Mouse (Mus musculus) G1E (cell line): ENCODE measurements around the gene Gm17428. TPM values are rescaled to one million over a fixed set of nuclear protein-coding genes. Genes with fewer than 3 reads are reported as not detected.

Experiments used
- ATAC-seq: 2 replicates; pipeline ENCODE4 v1.8.0; 2016; ENCODE audit warnings: mild to moderate bottlenecking; ENCODE audit not compliant: insufficient number of reproducible peaks, poor library complexity, low FRiP score, severe bottlenecking; ENCODE audit errors: extremely low read depth
- DNase-seq: peaks from one replicate; pipeline ENCODE4 v3.0.0; 2012; ENCODE audit warnings: low spot score
- H3K27me3 ChIP-seq: 2 replicates; pipeline ENCODE4 v1.6.1; 2012; ENCODE audit warnings: mild to moderate bottlenecking, low read length, inconsistent platforms; ENCODE audit not compliant: insufficient read depth
- H3K36me3 ChIP-seq: replicated peaks from 2 replicates; pipeline ENCODE3; 2012; ENCODE audit warnings: mild to moderate bottlenecking, inconsistent platforms
- H3K4me1 ChIP-seq: 2 replicates; pipeline ENCODE4 v1.6.1; 2012; ENCODE audit warnings: low read depth, low read length, inconsistent platforms, mixed read lengths; ENCODE audit not compliant: insufficient read depth
- H3K4me3 ChIP-seq: 2 replicates; pipeline ENCODE4 v1.5.1; 2012; ENCODE audit warnings: low read depth, mild to moderate bottlenecking, inconsistent platforms, low read length, moderate library complexity, mixed read lengths
- H3K9me3 ChIP-seq: replicated peaks from 2 replicates; pipeline ENCODE4 v1.6.1; 2012; ENCODE audit warnings: inconsistent platforms
- CTCF ChIP-seq: IDR thresholded peaks from 2 replicates; pipeline ENCODE4 v1.5.1; 2012; ENCODE audit warnings: low read depth, low read length, inconsistent platforms, mixed read lengths
- GATA1 ChIP-seq: IDR thresholded peaks from 2 replicates; pipeline ENCODE4 v1.6.1; 2012; ENCODE audit warnings: borderline replicate concordance, low read length, inconsistent platforms, mixed read lengths
- GATA2 ChIP-seq: IDR thresholded peaks from 2 replicates; pipeline ENCODE4 v1.6.1; 2012; ENCODE audit warnings: low read depth, low read length, inconsistent platforms, borderline replicate concordance
- POLR2AphosphoS5 ChIP-seq: IDR thresholded peaks from 2 replicates; pipeline ENCODE4 v1.6.1; 2012; ENCODE audit warnings: low read depth, low read length, inconsistent platforms; ENCODE audit not compliant: insufficient replicate concordance
- TAL1 ChIP-seq: conservative IDR thresholded peaks from 2 replicates; pipeline ENCODE4 v1.6.1; 2012; ENCODE audit warnings: low read depth, low read length, inconsistent platforms, mixed read lengths
- polyA plus RNA-seq: library from polyadenylated mRNA; stranded (reverse); fragments of >175 nt; gene quantifications from 2 replicates; pipeline ENCODE4 v1.2.3, GENCODE M21; 2012
- total RNA-seq, 2 experiments: library from RNA; stranded (forward) in 1 of 2; stranded (reverse) in 1 of 2; fragments of 200-1000 nt in 1 of 2; fragments of >200 nt in 1 of 2; fragmentation: Nextera tagmentation in 1 of 2; gene quantifications; 2 replicates each; pipeline ENCODE4 v1.2.3; 2014 to 2017

The Gm17428 gene
- total and polyA plus RNA-seq, 3 experiments: not detected

GRCm38 (mm10) chr14:55011116-55011515, 34.4 kb downstream of the Gm17428 start:
- Histone ChIP-seq H3K9me3 (0 out of 2 replicates have a peak, but pooled peaks cover 2% of the 10 kb centered on the region), H3K36me3 (no peaks in the 10 kb centered on the region), H3K4me1 (peaks cover 8% of the 10 kb centered on the region), H3K4me3 (no peak overlapping the region), H3K27me3 (peaks cover 21% of the 10 kb centered on the region)
- ATAC-seq (no peak), DNase-seq (no peak)
- TF ChIP-seq GATA1 (no peak), GATA2 (no peak), POLR2AphosphoS5 (no peak), TAL1 (no peak), CTCF (no peak)

DNA sequence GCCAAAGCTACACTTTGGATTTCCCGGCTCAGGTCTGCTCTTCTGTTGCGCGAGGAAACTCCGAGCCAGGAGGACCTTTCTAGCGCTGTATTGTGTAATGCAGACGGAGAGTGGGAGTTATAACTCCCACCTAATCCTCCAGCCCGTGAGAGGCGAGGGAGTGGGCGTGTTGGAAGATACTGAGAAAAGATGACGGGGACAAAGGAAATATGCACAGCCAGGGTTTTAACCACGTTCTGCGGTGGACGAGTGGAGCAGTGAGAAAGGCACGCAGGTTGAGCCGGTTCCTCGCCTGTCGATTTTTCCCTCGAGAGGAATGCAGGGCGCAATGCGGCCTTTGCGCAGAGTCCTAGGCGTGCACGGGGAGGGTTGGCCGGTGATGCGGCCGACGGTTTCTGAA, 37.9 kb downstream of the Gm17428 start:
- Histone ChIP-seq H3K27me3 (peaks cover 2% of the 10 kb centered on the region; the same call in 1 of the 2 replicates), H3K36me3 (peaks cover 30% of the 10 kb centered on the region), H3K9me3 (0 out of 2 replicates have a peak, but pooled peaks cover 2% of the 10 kb centered on the region), H3K4me1 (peaks cover 18% of the 10 kb centered on the region), H3K4me3 (peak overlapping the region; percentile 81)
- no peak for TF ChIP-seq CTCF
- TF ChIP-seq GATA1: no peak
- no peak for TF ChIP-seq GATA2
- TF ChIP-seq POLR2AphosphoS5: no peak
- TF ChIP-seq TAL1: no peak
- DNase-seq: no peak
- no peak for ATAC-seq

GRCm38 (mm10) chr14:55014991-55015766, 38.4 kb downstream of the Gm17428 start, which contains the start of gene Ngdn:
Gene Ngdn (plus strand): TSS chr14:55015454.
- Histone ChIP-seq H3K9me3 (0 out of 2 replicates have a peak, but pooled peaks cover 2% of the 10 kb centered on the region), H3K36me3 (peaks cover 35% of the 10 kb centered on the region), H3K27me3 (no peaks in the 10 kb centered on the region), H3K4me1 (peaks cover 18% of the 10 kb centered on the region), H3K4me3 (peak within 1 kb of the TSS; percentile 81)
- ATAC-seq (peak; percentile 90), DNase-seq (peak; percentile 98)
- no peak for TF ChIP-seq TAL1
- no peak for TF ChIP-seq GATA2
- TF ChIP-seq POLR2AphosphoS5: no peak
- no peak for TF ChIP-seq GATA1
- TF ChIP-seq CTCF: no peak

DNA sequence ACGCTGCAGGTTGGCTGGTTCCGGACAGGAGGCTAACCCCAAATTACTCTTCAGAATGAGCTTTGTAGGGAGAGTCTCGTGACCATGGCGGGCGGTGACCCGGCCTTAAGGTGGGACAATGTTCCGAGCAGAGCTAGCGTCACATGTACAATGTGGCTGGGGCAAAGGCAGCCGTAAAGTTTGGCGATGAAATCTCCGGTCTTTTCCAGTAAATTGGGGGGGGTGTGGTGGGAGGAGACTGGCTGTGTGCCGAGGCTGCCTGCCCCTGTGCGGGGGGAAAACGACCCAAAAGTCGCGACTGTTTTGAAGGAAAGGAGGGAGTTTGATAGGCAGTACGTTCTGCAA, 39.0 kb downstream of the Gm17428 start:
- Histone ChIP-seq H3K4me3 (peak overlapping the region; percentile 81), H3K36me3 (peaks cover 41% of the 10 kb centered on the region), H3K9me3 (0 out of 2 replicates have a peak, but pooled peaks cover 2% of the 10 kb centered on the region), H3K27me3 (no peaks in the 10 kb centered on the region), H3K4me1 (peaks cover 18% of the 10 kb centered on the region)
- DNase-seq (peak; percentile 21), ATAC-seq (no peak)
- TF ChIP-seq CTCF (no peak), GATA1 (no peak), POLR2AphosphoS5 (no peak), GATA2 (no peak), TAL1 (no peak)

DNA sequence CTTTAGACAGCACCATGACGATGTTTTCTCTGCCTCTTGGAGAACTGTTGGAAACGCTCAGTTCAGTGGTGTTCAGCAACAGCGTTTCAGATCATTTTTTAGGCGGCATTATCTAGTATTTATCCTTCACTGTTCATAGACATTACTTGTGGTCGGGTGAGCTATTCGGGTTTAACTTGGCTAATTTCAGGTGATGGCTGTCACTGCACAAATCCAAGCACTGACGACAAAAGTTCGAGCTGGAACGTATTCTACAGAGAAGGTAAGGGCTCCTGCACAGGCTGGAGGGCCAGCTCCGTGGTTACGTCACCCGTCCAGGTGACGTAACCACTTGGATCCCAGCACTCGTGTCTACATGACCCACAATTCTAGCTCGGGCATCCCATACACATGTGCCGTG, 40.1 kb downstream of the Gm17428 start:
- Histone ChIP-seq H3K36me3 (peaks cover 52% of the 10 kb centered on the region), H3K4me1 (peaks cover 18% of the 10 kb centered on the region), H3K27me3 (no peaks in the 10 kb centered on the region), H3K9me3 (no peaks in the 10 kb centered on the region), H3K4me3 (no peak overlapping the region)
- no peak for TF ChIP-seq CTCF
- TF ChIP-seq GATA2: no peak
- no peak for TF ChIP-seq GATA1
- TF ChIP-seq POLR2AphosphoS5: no peak
- TF ChIP-seq TAL1: no peak
- DNase-seq: no peak
- no peak for ATAC-seq

DNA sequence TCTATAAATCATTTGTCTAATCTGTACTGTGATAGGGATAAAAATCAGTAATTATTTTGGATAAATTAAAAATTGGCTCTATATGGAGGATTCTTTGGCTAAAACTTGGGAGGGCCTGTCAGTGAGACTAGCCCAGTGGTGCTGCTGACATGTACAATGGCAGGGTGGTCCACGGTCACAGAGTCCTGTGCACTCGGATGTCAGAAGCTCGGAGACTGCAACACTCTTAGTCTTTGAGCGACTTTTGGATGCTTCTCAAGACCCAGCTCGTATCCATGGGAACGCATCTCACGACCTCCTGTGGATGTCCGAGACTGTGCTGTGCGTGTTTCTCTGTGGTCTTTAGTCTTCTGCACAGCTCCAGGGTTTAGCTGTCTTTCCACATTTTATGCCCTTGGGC, 43.7 kb downstream of the Gm17428 start:
- DNase-seq (no peak), ATAC-seq (no peak)
- Histone ChIP-seq H3K27me3 (no peaks in the 10 kb centered on the region), H3K4me3 (no peak overlapping the region), H3K36me3 (peaks cover 88% of the 10 kb centered on the region), H3K4me1 (peaks cover 10% of the 10 kb centered on the region), H3K9me3 (no peaks in the 10 kb centered on the region)
- TF ChIP-seq GATA2 (no peak), POLR2AphosphoS5 (no peak), GATA1 (no peak), TAL1 (no peak)
